Mouse (Mus musculus): ENCODE measurements at regions not wholly inside any gene's neighbourhood (a gene's known extent, or its start where the extent isn't known, plus 50 kb on each side); places are given as distances from the start of the nearest gene placed in this dataset.

DNA sequence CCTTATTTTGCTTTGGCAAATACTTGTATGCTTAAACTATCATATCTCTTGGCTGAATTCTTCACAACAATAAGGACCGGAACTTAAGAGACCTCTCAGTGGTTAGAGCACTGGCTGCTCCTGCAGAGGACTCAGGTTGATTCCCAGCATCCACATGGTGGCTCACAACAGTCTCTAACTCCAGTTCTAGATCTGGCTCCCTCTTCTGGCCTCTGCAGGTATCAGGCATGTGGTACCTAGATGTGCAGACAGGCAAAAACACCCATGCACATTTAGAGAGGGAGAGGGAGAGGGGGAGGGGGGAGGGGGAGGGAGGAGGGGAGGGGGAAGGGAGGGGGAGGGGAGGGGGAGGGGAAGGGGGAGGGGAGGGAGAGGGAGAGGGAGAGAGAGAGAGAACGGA, 80.0 kb upstream of the Sfswap start:
- DNase-seq (ENCODE audit: low spot score in 2 of 2), result no peak

DNA sequence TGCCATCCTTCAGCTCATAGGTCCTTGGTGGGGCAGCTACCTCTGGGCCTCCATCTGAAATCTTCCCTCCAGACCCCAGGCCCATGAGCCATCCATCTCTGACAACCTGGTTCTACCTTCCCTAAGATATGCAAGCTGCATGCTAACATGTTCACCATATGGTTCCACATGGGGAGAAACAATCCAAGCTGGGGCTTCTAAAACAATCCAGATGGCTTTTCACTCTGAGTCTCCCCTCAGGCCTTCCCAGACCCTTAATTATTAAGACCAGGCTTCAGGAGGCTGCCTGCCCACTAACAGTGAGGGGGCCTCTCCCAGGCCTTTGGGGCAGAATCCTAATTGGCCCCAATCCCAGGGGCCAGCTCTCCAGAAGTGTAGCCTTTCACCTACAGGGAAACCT, 71.1 kb upstream of the Sfswap start:
- DNase-seq (ENCODE audit: low spot score in 2 of 2), result no peak

DNA sequence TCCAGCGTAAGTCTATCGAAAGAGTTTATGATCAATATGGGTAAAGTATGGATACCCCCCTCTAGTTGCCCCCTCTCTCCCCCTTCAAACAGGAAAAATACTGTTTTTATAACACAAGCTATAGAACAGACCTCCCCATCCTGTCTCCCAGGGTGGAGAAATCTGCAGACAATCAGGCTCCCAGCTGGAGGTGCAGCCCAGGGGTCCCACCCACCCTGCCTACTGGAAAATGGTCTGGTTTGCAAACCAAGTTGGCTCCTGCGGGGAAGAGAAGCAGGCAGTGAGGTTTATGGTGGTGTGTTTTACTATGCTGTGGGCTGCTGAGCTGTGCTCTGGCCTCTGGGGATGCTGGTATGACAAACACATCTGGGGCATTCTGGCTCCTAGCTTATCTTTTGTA, 70.7 kb upstream of the Sfswap start:
- no peak for DNase-seq (ENCODE audit: low spot score in 2 of 2)

DNA sequence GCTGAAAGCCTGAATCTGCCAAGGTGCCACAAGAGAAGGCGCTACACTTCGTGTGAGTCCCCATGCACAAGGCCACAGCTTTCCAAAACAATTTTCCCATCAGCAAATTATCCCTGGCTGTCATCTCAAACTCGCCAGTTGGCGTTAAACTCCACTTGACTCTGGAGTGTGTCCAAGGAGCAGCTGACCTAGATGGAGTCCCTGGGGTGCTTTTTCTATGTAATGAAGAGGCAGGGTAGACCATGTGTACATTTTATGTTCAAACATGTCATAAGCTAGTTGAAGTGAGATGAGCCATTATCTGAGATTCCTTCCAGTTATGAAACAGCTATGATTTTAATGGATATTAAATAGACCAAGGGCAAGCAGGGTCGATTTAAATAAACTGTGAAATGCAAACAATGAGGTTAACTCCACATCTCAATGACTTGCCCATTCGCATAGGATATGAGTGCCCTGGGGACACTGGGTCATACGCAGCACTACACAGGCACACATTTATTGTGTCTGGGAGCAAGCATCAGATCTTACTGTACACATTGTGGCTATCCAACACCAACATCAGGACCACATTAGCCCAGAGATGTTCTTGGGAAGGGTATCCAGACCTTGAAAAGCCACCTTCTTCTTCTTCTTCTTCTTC, 51.0 kb upstream of the Sfswap start:
- DNase-seq (ENCODE audit: low spot score in 2 of 2), result no peak
